Mouse (Mus musculus) liver, embryonic 14.5 days (tissue): ENCODE measurements around the gene Chaf1a.

Source experiments
- CTCF ChIP-seq: IDR thresholded peaks from 2 replicates; pipeline ENCODE4 v1.5.1; 2016; ENCODE audit warnings: antibody characterized with exemption, low read depth, control low read depth
- EP300 ChIP-seq: IDR thresholded peaks from 2 replicates; pipeline ENCODE4 v1.6.1; 2016; ENCODE audit warnings: antibody characterized with exemption, low read depth

DNA sequence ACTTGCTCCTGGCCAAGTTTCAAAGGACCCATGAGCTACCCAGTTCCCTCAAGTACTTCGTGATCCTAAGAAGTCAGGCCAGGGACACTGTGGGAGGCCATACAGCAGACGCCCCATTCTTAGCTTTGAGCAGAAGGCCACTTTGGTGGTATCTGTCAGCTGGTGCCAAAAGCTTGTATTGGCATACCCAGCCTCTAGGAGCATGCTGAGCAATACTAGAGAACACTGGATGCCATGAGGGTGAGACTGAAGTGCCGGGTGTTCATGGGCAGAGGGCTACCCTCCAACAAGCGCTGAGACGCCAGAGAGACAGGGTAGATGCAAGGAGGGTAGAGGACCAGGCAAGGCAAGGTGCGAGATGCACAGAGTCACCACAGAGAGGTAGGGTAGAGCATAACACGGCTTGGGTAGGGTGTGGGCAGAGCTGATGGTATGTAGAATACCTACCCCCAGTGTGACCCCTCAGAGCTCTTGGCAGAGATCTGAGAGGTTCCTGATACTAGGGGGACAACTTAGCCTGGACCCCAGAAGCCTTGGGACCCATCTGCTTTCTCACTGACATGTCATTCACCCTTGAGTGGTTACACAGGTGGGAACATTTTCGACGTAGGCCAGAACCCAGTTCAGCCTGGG is 9.9 kb upstream of the Chaf1a start:
- TF ChIP-seq CTCF (no peak), EP300 (no peak)
